Comparison of ENCODE assay signal across 8 mouse cellular contexts in genomic region chr11:70668771-70669505, GRCm38 (mm10). TPM values are rescaled to one million over a fixed set of nuclear protein-coding genes. Genes with fewer than 3 reads are reported as not detected.
DNase-seq lines count a peak whose midpoint lies in the region; ATAC-seq lines count a peak whose summit lies in the region.

Gene Spag7, minus strand, starts transcription at chr11:70669416.

- H3K9ac ChIP-seq in hindbrain, embryonic 11.5 days (ENCODE audit: low read depth, low read length): peak within 1 kb of the TSS; percentile 55

- peak within 1 kb of the TSS; percentile 48 for H3K4me2 ChIP-seq in hindbrain, embryonic 11.5 days (replicated peaks; ENCODE audit: low read depth, low read length)

- peak within 1 kb of the TSS; percentile 40 for H3K4me3 ChIP-seq in hindbrain, embryonic 11.5 days (ENCODE audit: low read depth, low read length)

- no peaks in the 10 kb centered on the region for H3K27me3 ChIP-seq in hindbrain, embryonic 11.5 days (ENCODE audit: control insufficient read depth, insufficient read depth, low read length)

- WGBS in hindbrain, embryonic 11.5 days: under 1% methylated on average over 44 of the region's 44 CpGs

- peak; percentile 98 for DNase-seq in Muller cell, postnatal 12 days (ENCODE audit: inconsistent ontology term)
- peak; percentile 100 for DNase-seq in cerebellum, adult 9-11 months
- peak; percentile 99 to 100 for DNase-seq in frontal cortex, adult 2 months (ENCODE audit: extremely low spot score in 1 of 2, low spot score in 1 of 2)
- DNase-seq in hindbrain, embryonic 11.5 days (ENCODE audit: low spot score): peak; percentile 96
- peak; percentile 94 to 95 for DNase-seq in layer of hippocampus, postnatal 10 days (ENCODE audit: low spot score in 2 of 2)
- peak; percentile 99 for DNase-seq in lung, postnatal 10 days
- peak; percentile 92 for DNase-seq in ovary, postnatal 36 days (ENCODE audit: low spot score)
- DNase-seq in thymus, postnatal 25 days: peak; percentile 95

- ATAC-seq in hindbrain, embryonic 11.5 days (ENCODE audit: low FRiP score): peak; percentile 96

- peaks cover 4% of the 10 kb centered on the region for H3K36me3 ChIP-seq in hindbrain, embryonic 11.5 days (ENCODE audit: control insufficient read depth, insufficient read depth, low read length)

- H3K4me1 ChIP-seq in hindbrain, embryonic 11.5 days (replicated peaks; ENCODE audit: control insufficient read depth, insufficient read depth, low read length): peaks cover 3% of the 10 kb centered on the region; the same call in 1 of the 2 replicates

- no peaks in the 10 kb centered on the region for H3K9me3 ChIP-seq in hindbrain, embryonic 11.5 days (ENCODE audit: control insufficient read depth, low read length)

- peak within 1 kb of the TSS; percentile 80 for H3K27ac ChIP-seq in hindbrain, embryonic 11.5 days (ENCODE audit: low read depth, low read length)

RNA-seq across cellular contexts. Expression of gene Spag7, which starts in this region (rescaled TPM):
- 93.4 and 104 TPM in 2 replicates for polyA plus RNA-seq in frontal cortex, adult 2 months (2012; rRNA removed)
- polyA plus RNA-seq in hindbrain, embryonic 11.5 days (2014; fragmentation: Nextera tagmentation; extraction: Ambion mirVana): 151 and 176 TPM in 2 replicates
- 10 to 100 TPM; 52.8 to 53.9 TPM for total RNA-seq in layer of hippocampus, postnatal 10 days (2021)

Comparison
In these comparisons a context has a peak if more than half of its experiments do, and no peak if none do; other contexts are left out.
1. Peak in every context shown above with its lines: DNase-seq, ATAC-seq, H3K4me3 ChIP-seq and H3K27ac ChIP-seq.